Mouse (Mus musculus) liver, embryonic 14.5 days (tissue): Measurements from ENCODE around the gene Cxcr5. TPM values are rescaled to one million over a fixed set of nuclear protein-coding genes. Genes with fewer than 3 reads are reported as not detected.

Experiments used
- ATAC-seq: fragments of 200-750 bp; cut with Nextera tagmentation; 2 replicates; pipeline ENCODE4 v1.8.0; 2017; ENCODE audit warnings: moderate number of reproducible peaks, mild to moderate bottlenecking, moderate library complexity; ENCODE audit not compliant: insufficient read depth
- DNase-seq, 3 experiments: peaks; one replicate each; pipeline ENCODE4 v3.0.0-alpha.2; 2012 to 2013; ENCODE audit warnings: low read depth in 3 of 3, low spot score in 3 of 3
- H3K27ac ChIP-seq: fragments of 300-500 bp; sonication (generic); 2 replicates; pipeline ENCODE4 v1.5.1; 2014; ENCODE audit warnings: moderate library complexity, mild to moderate bottlenecking, control low read depth, inconsistent platforms
- H3K27me3 ChIP-seq: fragments of 300-500 bp; sonication (generic); 2 replicates; pipeline ENCODE4 v1.6.1; 2014; ENCODE audit warnings: mild to moderate bottlenecking, low read length, moderate library complexity; ENCODE audit not compliant: control insufficient read depth, insufficient read depth
- H3K36me3 ChIP-seq: fragments of 300-500 bp; sonication (generic); replicated peaks from 2 replicates; pipeline ENCODE4 v1.6.1; 2014; ENCODE audit warnings: low read depth; ENCODE audit not compliant: control insufficient read depth, insufficient read depth
- H3K4me1 ChIP-seq, 2 experiments: fragments of 200-500 bp in 1 of 2; fragments of 300-500 bp in 1 of 2; sonication (generic) in 1 of 2; replicated peaks; 2 replicates each; pipeline ENCODE4 v1.6.1; 2012 to 2014; ENCODE audit warnings: antibody characterized with exemption in 1 of 2, inconsistent platforms in 1 of 2, low read length in 1 of 2; ENCODE audit not compliant: control insufficient read depth in 2 of 2, insufficient read depth in 2 of 2
- H3K4me2 ChIP-seq: fragments of 300-500 bp; sonication (generic); 2 replicates; pipeline ENCODE4 v1.6.1; 2014; ENCODE audit warnings: low read depth, mild to moderate bottlenecking, control low read depth, moderate library complexity
- H3K4me3 ChIP-seq, 2 experiments: fragments of 200-500 bp in 1 of 2; fragments of 300-500 bp in 1 of 2; sonication (generic) in 1 of 2; 2 replicates each; pipeline ENCODE4 v1.5.1; 2012 to 2014; ENCODE audit warnings: low read depth in 2 of 2, low read length in 2 of 2, mild to moderate bottlenecking in 2 of 2, control low read depth in 1 of 2, inconsistent platforms in 1 of 2, moderate library complexity in 1 of 2; ENCODE audit not compliant: insufficient read depth in 1 of 2
- H3K9ac ChIP-seq: fragments of 300-500 bp; sonication (generic); replicated peaks from 2 replicates; pipeline ENCODE4 v1.6.1; 2014; ENCODE audit warnings: mild to moderate bottlenecking, control low read depth, moderate library complexity
- H3K9me3 ChIP-seq: fragments of 300-500 bp; sonication (generic); 2 replicates; pipeline ENCODE4 v1.6.1; 2016; ENCODE audit warnings: low read length, mixed read lengths; ENCODE audit not compliant: control insufficient read depth
- CTCF ChIP-seq: IDR thresholded peaks from 2 replicates; pipeline ENCODE4 v1.5.1; 2016; ENCODE audit warnings: antibody characterized with exemption, low read depth, control low read depth
- EP300 ChIP-seq: IDR thresholded peaks from 2 replicates; pipeline ENCODE4 v1.6.1; 2016; ENCODE audit warnings: antibody characterized with exemption, low read depth
- WGBS: fragments of 180-500 bp; shearing (Covaris S2); extraction: QIAGEN DNeasy Blood & Tissue Kit; methylation state at CpG from one replicate; pipeline ENCODE4 v1.1.7; 2014; ENCODE audit not compliant: insufficient replicate concordance; 5-methylcytosine and 5-hydroxymethylcytosine counted together
- polyA plus RNA-seq, 2 experiments: library from polyadenylated mRNA; depleted of rRNA in 1 of 2; stranded (reverse) in 1 of 2; unstranded in 1 of 2; fragments of >200 nt; fragmentation: Nextera tagmentation in 1 of 2; extraction: Ambion mirVana in 1 of 2; gene quantifications; 2 replicates each; pipeline versions ENCODE4 v1.2.1 to v1.2.3; 2012 to 2014

The Cxcr5 gene
- polyA plus RNA-seq, 2 experiments: 0.03 TPM; not detected in 1

- peak; percentile 42 to 61 (median 45) for DNase-seq
- Histone ChIP-seq H3K4me3 (peak overlapping the region; percentile 11 to 20; a peak in 3 of 4 replicates), H3K9ac (no peak overlapping the region), H3K36me3 (no peaks in the 10 kb centered on the region), H3K27me3 (no peaks in the 10 kb centered on the region), H3K9me3 (no peaks in the 10 kb centered on the region), H3K4me1 (peaks cover 0 to 17% of the 10 kb centered on the region in 2 experiments; a peak in 2 of 4 replicates), H3K4me2 (peak overlapping the region; percentile 52), H3K27ac (no peak overlapping the region)
- 15% methylated on average over 12 of the region's 12 CpGs for WGBS
- peak; percentile 45; the same call in 1 of the 2 replicates for ATAC-seq
- TF ChIP-seq CTCF (no peak), EP300 (no peak)
Measured at GRCm38 (mm10) chr9:44515131-44515751, 46.4 kb downstream of the Cxcr5 start.

GRCm38 (mm10) chr9:44514147-44514546 is 47.5 kb downstream of the Cxcr5 start:
- Histone ChIP-seq H3K27me3 (no peaks in the 10 kb centered on the region), H3K36me3 (no peaks in the 10 kb centered on the region), H3K9ac (no peak overlapping the region), H3K27ac (no peak overlapping the region), H3K4me2 (no peak overlapping the region), H3K4me3 (no peak overlapping the region), H3K9me3 (no peaks in the 10 kb centered on the region), H3K4me1 (peaks cover 0 to 17% of the 10 kb centered on the region in 2 experiments; a peak in 2 of 4 replicates)
- no peak for DNase-seq
- no peak for ATAC-seq
- 56% methylated on average over 5 of the region's 5 CpGs for WGBS
- no peak for TF ChIP-seq EP300

- H3K9ac ChIP-seq: no peak overlapping the region
- DNase-seq (no peak), ATAC-seq (no peak)
- H3K4me2 ChIP-seq: no peak overlapping the region
- H3K4me1 ChIP-seq: peaks cover 0 to 17% of the 10 kb centered on the region in 2 experiments; a peak in 2 of 4 replicates
- H3K27ac ChIP-seq: no peak overlapping the region
- H3K36me3 ChIP-seq: no peaks in the 10 kb centered on the region
- H3K4me3 ChIP-seq: no peak overlapping the region
- H3K27me3 ChIP-seq: no peaks in the 10 kb centered on the region
- no peaks in the 10 kb centered on the region for H3K9me3 ChIP-seq
- TF ChIP-seq EP300 (no peak), CTCF (no peak)
- WGBS: 78% methylated on average over 20 of the region's 20 CpGs
Measured at GRCm38 (mm10) chr9:44513610-44514009, 48.1 kb downstream of the Cxcr5 start.

GRCm38 (mm10) chr9:44513121-44513520 is 48.6 kb downstream of the Cxcr5 start:
- H3K27me3 ChIP-seq: no peaks in the 10 kb centered on the region
- no peaks in the 10 kb centered on the region for H3K36me3 ChIP-seq
- H3K4me2 ChIP-seq: no peak overlapping the region
- ATAC-seq: no peak
- H3K9me3 ChIP-seq: no peaks in the 10 kb centered on the region
- no peak overlapping the region for H3K4me3 ChIP-seq
- TF ChIP-seq EP300 (no peak), CTCF (no peak)
- DNase-seq: no peak
- 73% methylated on average over 11 of the region's 11 CpGs for WGBS
- H3K27ac ChIP-seq: no peak overlapping the region
- H3K4me1 ChIP-seq: peaks cover 0 to 17% of the 10 kb centered on the region in 2 experiments; a peak in 2 of 4 replicates
- H3K9ac ChIP-seq: no peak overlapping the region

- H3K36me3 ChIP-seq: no peaks in the 10 kb centered on the region
- no peaks in the 10 kb centered on the region for H3K9me3 ChIP-seq
- H3K4me3 ChIP-seq: no peak overlapping the region
- peaks cover 0 to 17% of the 10 kb centered on the region in 2 experiments; a peak in 2 of 4 replicates for H3K4me1 ChIP-seq
- 76% methylated on average over 3 of the region's 3 CpGs for WGBS
- no peak overlapping the region for H3K4me2 ChIP-seq
- no peaks in the 10 kb centered on the region for H3K27me3 ChIP-seq
- TF ChIP-seq EP300 (no peak), CTCF (no peak)
- H3K27ac ChIP-seq: no peak overlapping the region
- H3K9ac ChIP-seq: no peak overlapping the region
- no peak for DNase-seq
- ATAC-seq: no peak
Measured at GRCm38 (mm10) chr9:44512717-44513003, 49.0 kb downstream of the Cxcr5 start.
